Mouse (Mus musculus) CH12.LX (cell line): Measurements from ENCODE around the gene Grtp1. TPM values are rescaled to one million over a fixed set of nuclear protein-coding genes. Genes with fewer than 3 reads are reported as not detected.

Experiments
- DNase-seq: peaks from one replicate; pipeline ENCODE4 v3.0.0-alpha.2; 2013; ENCODE audit errors: extremely low read depth
- H3K27ac ChIP-seq: 2 replicates; pipeline ENCODE4 v1.5.1; 2012; ENCODE audit warnings: low read depth, mild to moderate bottlenecking, control low read depth, moderate library complexity; ENCODE audit not compliant: insufficient read depth
- H3K27me3 ChIP-seq: replicated peaks from 2 replicates; pipeline ENCODE3; 2012; ENCODE audit warnings: inconsistent platforms
- H3K36me3 ChIP-seq, 2 experiments: replicated peaks in 1 of 2; 2 replicates each; pipeline versions ENCODE3 to v1.6.1; 2012; ENCODE audit warnings: inconsistent platforms in 1 of 2, low read length in 1 of 2, mild to moderate bottlenecking in 1 of 2, mixed read lengths in 1 of 2, moderate library complexity in 1 of 2; ENCODE audit not compliant: control insufficient read depth in 1 of 2, insufficient read depth in 1 of 2
- H3K4me1 ChIP-seq, 2 experiments: 2 replicates each; pipeline ENCODE4 v1.6.1; 2012; ENCODE audit warnings: inconsistent platforms in 1 of 2, moderate library complexity in 1 of 2; ENCODE audit not compliant: insufficient read depth in 2 of 2, control insufficient read depth in 1 of 2
- H3K4me2 ChIP-seq: 2 replicates; pipeline ENCODE4 v1.6.1; 2012; ENCODE audit warnings: low read depth, mild to moderate bottlenecking, control low read depth; ENCODE audit not compliant: poor library complexity, insufficient read depth, severe bottlenecking
- H3K4me3 ChIP-seq, 3 experiments: fragments of 150-350 bp in 1 of 3; sonication (generic) in 1 of 3; replicated peaks in 1 of 3; 2 replicates each; pipeline versions ENCODE3 to v1.5.1; 2011 to 2012; ENCODE audit warnings: low read depth in 2 of 3, low read length in 2 of 3, mild to moderate bottlenecking in 2 of 3, moderate library complexity in 2 of 3, control low read depth in 1 of 3, improper control_type of control experiment in 1 of 3, inconsistent platforms in 1 of 3, mixed read lengths in 1 of 3; ENCODE audit not compliant: poor library complexity in 1 of 3
- H3K79me2 ChIP-seq: replicated peaks from 2 replicates; pipeline ENCODE4 v1.6.1; 2012; ENCODE audit warnings: mild to moderate bottlenecking, moderate library complexity; ENCODE audit not compliant: control insufficient read depth, poor library complexity, insufficient read depth, severe bottlenecking; ENCODE audit errors: extremely low read depth
- H3K9ac ChIP-seq: 2 replicates; pipeline ENCODE4 v1.6.1; 2012; ENCODE audit warnings: low read depth, mild to moderate bottlenecking, control low read depth, moderate library complexity; ENCODE audit not compliant: insufficient read depth
- H3K9me3 ChIP-seq: replicated peaks from 2 replicates; pipeline ENCODE3; 2012; ENCODE audit warnings: low read length, inconsistent platforms, mixed read lengths
- BHLHE40 ChIP-seq: IDR thresholded peaks from 2 replicates; pipeline ENCODE4 v1.6.1; 2011; ENCODE audit warnings: mild to moderate bottlenecking, low read depth, low read length, improper control_type of control experiment
- CHD2 ChIP-seq: IDR thresholded peaks from 2 replicates; pipeline ENCODE4 v1.6.1; 2011; ENCODE audit warnings: low read length, improper control_type of control experiment
- E2F4 ChIP-seq: IDR thresholded peaks from 2 replicates; pipeline ENCODE4 v1.6.1; 2011; ENCODE audit warnings: low read depth, low read length, improper control_type of control experiment; ENCODE audit not compliant: insufficient replicate concordance
- ELF1 ChIP-seq: IDR thresholded peaks from 2 replicates; pipeline ENCODE4 v1.6.1; 2014; ENCODE audit warnings: low read depth, mild to moderate bottlenecking, inconsistent platforms, low read length, improper control_type of control experiment
- EP300 ChIP-seq: IDR thresholded peaks from 2 replicates; pipeline ENCODE4 v1.6.1; 2011; ENCODE audit warnings: low read length, improper control_type of control experiment
- ETS1 ChIP-seq: conservative IDR thresholded peaks from 2 replicates; pipeline ENCODE4 v1.6.1; 2012; ENCODE audit warnings: low read depth, mild to moderate bottlenecking, inconsistent platforms, low read length, improper control_type of control experiment, moderate library complexity
- HCFC1 ChIP-seq: IDR thresholded peaks from 2 replicates; pipeline ENCODE4 v1.6.1; 2012; ENCODE audit warnings: low read depth, mild to moderate bottlenecking, inconsistent platforms, low read length, improper control_type of control experiment
- IRF4 ChIP-seq: IDR thresholded peaks from 2 replicates; pipeline ENCODE4 v1.6.1; 2014; ENCODE audit warnings: low read depth, mild to moderate bottlenecking, inconsistent platforms, low read length, improper control_type of control experiment
- JUN ChIP-seq: IDR thresholded peaks from 2 replicates; pipeline ENCODE4 v1.6.1; 2011; ENCODE audit warnings: low read depth, mild to moderate bottlenecking, low read length, improper control_type of control experiment, moderate library complexity; ENCODE audit not compliant: insufficient read depth
- JUND ChIP-seq: conservative IDR thresholded peaks from 2 replicates; pipeline ENCODE4 v1.6.1; 2011; ENCODE audit warnings: low read depth, low read length, improper control_type of control experiment
- KAT2A ChIP-seq: IDR thresholded peaks from 2 replicates; pipeline ENCODE4 v1.6.1; 2012; ENCODE audit warnings: low read length, improper control_type of control experiment, inconsistent platforms; ENCODE audit not compliant: insufficient replicate concordance
- MAFK ChIP-seq: IDR thresholded peaks from 2 replicates; pipeline ENCODE4 v1.6.1; 2011; ENCODE audit warnings: low read length, improper control_type of control experiment; ENCODE audit not compliant: insufficient replicate concordance
- MAZ ChIP-seq: IDR thresholded peaks from 2 replicates; pipeline ENCODE4 v1.6.1; 2012; ENCODE audit warnings: low read depth, mild to moderate bottlenecking, inconsistent platforms, low read length, improper control_type of control experiment, moderate library complexity
- MEF2A ChIP-seq: IDR thresholded peaks from 2 replicates; pipeline ENCODE4 v1.6.1; 2014; ENCODE audit warnings: low read depth, mild to moderate bottlenecking, inconsistent platforms, low read length, improper control_type of control experiment, borderline replicate concordance
- MXI1 ChIP-seq: IDR thresholded peaks from 2 replicates; pipeline ENCODE4 v1.6.1; 2011; ENCODE audit warnings: mild to moderate bottlenecking, low read depth, low read length, improper control_type of control experiment
- MYC ChIP-seq: IDR thresholded peaks from 2 replicates; pipeline ENCODE4 v1.6.1; 2011; ENCODE audit warnings: low read depth, mild to moderate bottlenecking, improper control_type of control experiment, low read length
- NELFE ChIP-seq: IDR thresholded peaks from 2 replicates; pipeline ENCODE4 v1.6.1; 2011; ENCODE audit warnings: low read depth, low read length, improper control_type of control experiment
- NRF1 ChIP-seq: IDR thresholded peaks from 2 replicates; pipeline ENCODE4 v1.6.1; 2014; ENCODE audit warnings: low read depth, mild to moderate bottlenecking, inconsistent platforms, low read length, improper control_type of control experiment, moderate library complexity
- PAX5 ChIP-seq: IDR thresholded peaks from 2 replicates; pipeline ENCODE4 v1.6.1; 2012; ENCODE audit warnings: low read length, inconsistent platforms, mixed read lengths
- POLR2A ChIP-seq: IDR thresholded peaks from 2 replicates; pipeline ENCODE4 v1.6.1; 2011; ENCODE audit warnings: low read depth, mild to moderate bottlenecking, improper control_type of control experiment, low read length
- POLR2AphosphoS2 ChIP-seq: IDR thresholded peaks from 2 replicates; pipeline ENCODE4 v1.6.1; 2011; ENCODE audit warnings: low read depth, low read length, improper control_type of control experiment
- RAD21 ChIP-seq: IDR thresholded peaks from 2 replicates; pipeline ENCODE4 v1.6.1; 2011; ENCODE audit warnings: low read depth, mild to moderate bottlenecking, low read length, improper control_type of control experiment, moderate library complexity
- SIN3A ChIP-seq: IDR thresholded peaks from 2 replicates; pipeline ENCODE4 v1.6.1; 2012; ENCODE audit warnings: low read length, improper control_type of control experiment, inconsistent platforms
- TBP ChIP-seq: conservative IDR thresholded peaks from 2 replicates; pipeline ENCODE4 v1.6.1; 2011; ENCODE audit warnings: low read depth, low read length, improper control_type of control experiment
- TCF12 ChIP-seq: IDR thresholded peaks from 2 replicates; pipeline ENCODE4 v1.6.1; 2014; ENCODE audit warnings: low read depth, mild to moderate bottlenecking, inconsistent platforms, low read length, improper control_type of control experiment
- UBTF ChIP-seq: IDR thresholded peaks from 2 replicates; pipeline ENCODE4 v1.6.1; 2012; ENCODE audit warnings: low read depth, mild to moderate bottlenecking, inconsistent platforms, low read length, improper control_type of control experiment, moderate library complexity
- USF1 ChIP-seq: IDR thresholded peaks from 2 replicates; pipeline ENCODE4 v1.6.1; 2014; ENCODE audit warnings: low read depth, mild to moderate bottlenecking, inconsistent platforms, low read length, improper control_type of control experiment
- ZC3H11A ChIP-seq: IDR thresholded peaks from 2 replicates; pipeline ENCODE4 v1.6.1; 2012; ENCODE audit warnings: low read depth, mild to moderate bottlenecking, inconsistent platforms, low read length, improper control_type of control experiment
- ZKSCAN1 ChIP-seq: IDR thresholded peaks from 2 replicates; pipeline ENCODE4 v1.6.1; 2012; ENCODE audit warnings: low read depth, inconsistent platforms, low read length, improper control_type of control experiment, borderline replicate concordance
- ZMIZ1 ChIP-seq: IDR thresholded peaks from 2 replicates; pipeline ENCODE4 v1.6.1; 2012; ENCODE audit warnings: low read depth, mild to moderate bottlenecking, inconsistent platforms, low read length, improper control_type of control experiment
- ZNF384 ChIP-seq: IDR thresholded peaks from 2 replicates; pipeline ENCODE4 v1.6.1; 2012; ENCODE audit warnings: low read depth, low read length, improper control_type of control experiment, inconsistent platforms
- dilution Hi-C: fragments of 300-500 bp; cut with MboI; formaldehyde crosslinking; loops from 2 replicates; pipeline ENCODE4 v1.14.3; 2020; ENCODE audit warnings: low sequenced_read_pairs; ENCODE audit not compliant: extremely low pct_unique_long_range_greater_than_20kb, extremely low pct_ligation_motif_present
- in situ Hi-C: fragments of 300-500 bp; cut with MboI; formaldehyde crosslinking; loops from 3 replicates; pipeline ENCODE4 v1.14.3; 2019; ENCODE audit warnings: low sequenced_read_pairs, low pct_ligation_motif_present, low pct_unique_long_range_greater_than_20kb, mixed read lengths
- polyA plus RNA-seq: library from polyadenylated mRNA; unstranded; fragments of >175 nt; gene quantifications from 2 replicates; pipeline ENCODE4 v1.2.1, GENCODE M21; 2012; ENCODE audit warnings: low read depth; ENCODE audit not compliant: insufficient read length
- total RNA-seq, 2 experiments: library from RNA; depleted of rRNA; stranded (reverse); fragments of 300-350 nt in 1 of 2; fragments of >200 nt in 1 of 2; gene quantifications; 2 replicates each; pipeline ENCODE4 v1.2.3; 2012 to 2014

Grtp1 gene
- total and polyA plus RNA-seq, 3 experiments = 0.04 to 0.13 TPM; not detected in 1

GRCm38 (mm10) chr8:13159377-13159881 lies 41.0 kb downstream of the Grtp1 start:
- peaks cover 18% of the 10 kb centered on the region for H3K27me3 ChIP-seq
- H3K4me3 ChIP-seq = peak overlapping the region; percentile 71 to 80 (median 76)
- H3K36me3 ChIP-seq = peaks cover 0 to 3% of the 10 kb centered on the region in 2 experiments
- dilution Hi-C loops (no loop called here), in situ Hi-C loops (no loop called here)
- peaks cover 22% of the 10 kb centered on the region; the same call in 1 of the 2 replicates for H3K79me2 ChIP-seq
- no peaks in the 10 kb centered on the region for H3K9me3 ChIP-seq
- no peak for DNase-seq
- TF ChIP-seq NELFE (no peak), UBTF (0 out of 2 replicates have a peak, but pooled peaks have one; percentile 49)
- H3K9ac ChIP-seq = peak overlapping the region; percentile 86
- peaks cover 13 to 52% of the 10 kb centered on the region in 2 experiments for H3K4me1 ChIP-seq
- peak overlapping the region; percentile 73 for H3K4me2 ChIP-seq
- no peak overlapping the region for H3K27ac ChIP-seq

- Histone ChIP-seq H3K9me3 (no peaks in the 10 kb centered on the region), H3K79me2 (peaks cover 16% of the 10 kb centered on the region; the same call in 1 of the 2 replicates), H3K9ac (peak within 1 kb of the TSS; percentile 86), H3K4me3 (peak within 1 kb of the TSS; percentile 71 to 80 (median 76)), H3K27me3 (peaks cover 20% of the 10 kb centered on the region), H3K4me2 (peak within 1 kb of the TSS; percentile 73), H3K27ac (no peak within 1 kb of the TSS), H3K36me3 (peaks cover 0 to 1% of the 10 kb centered on the region in 2 experiments), H3K4me1 (peaks cover 15 to 53% of the 10 kb centered on the region in 2 experiments)
- dilution Hi-C loops (no loop called here), in situ Hi-C loops (no loop called here)
- DNase-seq = peak; percentile 88
- TF ChIP-seq E2F4 (no peak), MYC (no peak), BHLHE40 (peak; percentile 98), MAFK (no peak), EP300 (no peak), NELFE (0 out of 2 replicates have a peak, but pooled peaks have one; percentile 14), JUN (no peak), POLR2A (no peak), JUND (no peak), ZMIZ1 (no peak), POLR2AphosphoS2 (no peak), ZNF384 (no peak), CHD2 (peak; percentile 99), ZC3H11A (no peak), NRF1 (peak; percentile 65), SIN3A (peak; percentile 78; the same call in 1 of the 2 replicates), TBP (no peak), USF1 (peak; percentile 92), ZKSCAN1 (no peak), MXI1 (peak; percentile 81), ELF1 (0 out of 2 replicates have a peak, but pooled peaks have one; percentile 29), IRF4 (no peak), HCFC1 (peak; percentile 79), MEF2A (no peak; the same call in 1 of the 2 replicates), RAD21 (no peak), MAZ (no peak), ETS1 (peak; percentile 73), TCF12 (peak; percentile 47), KAT2A (no peak), PAX5 (no peak), UBTF (no peak)
Observed at GRCm38 (mm10) chr8:13158718-13159376, 41.6 kb downstream of the Grtp1 start, which contains the start of gene Lamp1. TSS of gene Lamp1 (plus strand) at chr8:13159161.
